Mouse (Mus musculus): ENCODE measurements around the gene Gm49354. TPM values are rescaled to one million over a fixed set of nuclear protein-coding genes. Genes with fewer than 3 reads are reported as not detected.
"Not testable (repeated sequence)": the region's sequence is repeated elsewhere in the genome, so short reads cannot be mapped to it uniquely, and the experiment has no call there.

Gm49354 gene
- polyA plus RNA-seq, 1 experiment: not detected

DNA sequence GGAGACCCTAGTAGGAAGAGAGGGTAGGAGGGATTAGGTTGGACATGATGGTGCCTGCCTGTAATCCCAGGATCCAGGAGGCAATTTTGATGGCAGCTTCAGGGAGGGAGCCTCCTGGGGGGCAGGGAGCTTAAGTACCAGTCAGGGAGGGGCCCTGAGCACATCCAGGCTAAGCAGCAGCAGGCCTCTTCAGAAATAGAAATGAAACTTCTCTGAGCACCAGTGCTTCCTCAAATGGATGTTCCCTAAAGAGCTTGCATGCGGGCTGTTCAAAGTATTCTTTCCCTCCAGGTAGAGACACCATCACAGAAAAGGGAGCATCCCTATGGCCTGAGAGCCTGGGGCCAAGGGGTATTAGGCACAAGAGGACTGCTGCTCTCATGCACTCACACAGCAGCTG is 16.3 kb upstream of the Gm49354 start:
- TF ChIP-seq MAX (IDR thresholded peaks at IDR 0.05) (no peak), USF1 (IDR thresholded peaks at IDR 0.05; ENCODE audit: low read depth) (no peak), MYOD1 (IDR thresholded peaks at IDR 0.05; ENCODE audit: control insufficient read depth, insufficient read length, low read depth) (no peak)
- Histone ChIP-seq H3K36me3 (ENCODE audit: control insufficient read depth, insufficient read depth) (peaks cover 75% of the 10 kb centered on the region), H3ac (ENCODE audit: control insufficient read depth, insufficient read length, low read depth) (no peak overlapping the region), H3K4me3 (ENCODE audit: insufficient read depth, poor library complexity, severe bottlenecking) (no peak overlapping the region), H3K79me2 (ENCODE audit: control insufficient read depth, insufficient read depth) (no peaks in the 10 kb centered on the region), H3K79me3 (ENCODE audit: low read depth) (no peaks in the 10 kb centered on the region), H3K27me3 (ENCODE audit: control insufficient read depth, insufficient read depth, insufficient read length) (no peaks in the 10 kb centered on the region)

DNA sequence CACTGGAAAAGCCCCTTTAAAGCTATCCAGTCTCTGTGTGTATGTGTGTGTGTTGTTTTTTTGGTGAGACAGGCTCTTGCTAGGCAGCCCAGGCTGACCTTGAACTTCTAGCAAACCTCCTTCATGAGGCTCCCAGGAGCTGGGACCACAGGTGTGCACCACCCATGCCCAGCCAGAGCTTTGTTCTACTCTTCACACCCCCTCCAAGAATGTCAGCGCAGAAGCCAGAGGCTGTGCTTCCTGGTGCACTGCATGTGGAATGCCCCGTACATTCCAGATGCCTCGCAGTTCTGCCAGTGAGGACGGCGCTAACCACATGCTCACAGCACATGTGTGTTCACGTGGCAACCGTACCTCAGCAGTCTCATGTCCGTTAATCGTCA is 14.4 kb upstream of the Gm49354 start:
- Histone ChIP-seq H3K79me2 (ENCODE audit: control insufficient read depth, insufficient read depth) (no peaks in the 10 kb centered on the region), H3K27me3 (ENCODE audit: control insufficient read depth, insufficient read depth, insufficient read length) (no peaks in the 10 kb centered on the region), H3K36me3 (ENCODE audit: control insufficient read depth, insufficient read depth) (peaks cover 72% of the 10 kb centered on the region), H3K79me3 (ENCODE audit: low read depth) (no peaks in the 10 kb centered on the region), H3K4me3 (ENCODE audit: insufficient read depth, poor library complexity, severe bottlenecking) (no peak overlapping the region), H3ac (ENCODE audit: control insufficient read depth, insufficient read length, low read depth) (no peak overlapping the region)
- TF ChIP-seq CEBPB (IDR thresholded peaks at IDR 0.05; ENCODE audit: low read depth) (no peak), CTCF (IDR thresholded peaks at IDR 0.05; ENCODE audit: control insufficient read depth, insufficient read depth, insufficient read length) (no peak), USF1 (IDR thresholded peaks at IDR 0.05; ENCODE audit: low read depth) (no peak), FOSL1 (IDR thresholded peaks at IDR 0.05; ENCODE audit: insufficient read depth, low read length, poor library complexity, severe bottlenecking) (no peak), MYOD1 (IDR thresholded peaks at IDR 0.05; ENCODE audit: control insufficient read depth, insufficient read length, low read depth) (no peak), MYOG (IDR thresholded peaks at IDR 0.05; ENCODE audit: control insufficient read depth, extremely low read depth, insufficient read length) (no peak)

DNA sequence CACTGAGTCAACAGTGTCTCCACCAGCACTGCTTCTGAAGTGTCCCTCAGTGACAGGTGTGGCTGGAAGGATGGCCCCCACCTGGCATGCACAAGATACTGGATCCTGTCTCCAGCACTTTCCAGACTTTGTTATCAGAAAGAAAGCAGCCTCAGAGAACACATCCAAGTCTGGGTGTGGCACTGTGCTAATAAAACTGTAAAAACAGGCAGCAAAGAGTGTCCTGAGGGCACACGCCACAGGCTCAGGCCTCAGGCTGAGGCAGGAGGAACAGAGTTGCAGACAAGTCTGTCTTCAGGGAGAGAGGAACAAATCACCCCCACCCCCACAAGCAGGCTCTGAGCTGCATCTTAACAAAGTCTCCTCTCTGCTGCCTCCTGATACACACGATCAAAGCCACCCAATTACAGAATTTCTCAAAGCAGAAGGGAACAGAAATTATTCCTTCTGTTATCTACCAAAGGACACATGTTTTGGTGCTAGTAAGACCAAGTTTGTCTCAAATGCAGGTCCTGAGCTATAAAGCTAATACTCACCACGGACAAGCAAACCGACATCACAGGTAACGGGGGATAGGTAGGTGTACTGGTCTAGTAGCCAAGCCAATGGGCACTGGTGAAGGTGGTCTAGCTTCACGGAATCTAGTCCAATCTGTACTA is 13.9 kb upstream of the Gm49354 start:
- Histone ChIP-seq H3K79me3 (ENCODE audit: low read depth) (no peaks in the 10 kb centered on the region), H3K36me3 (ENCODE audit: control insufficient read depth, insufficient read depth) (peaks cover 71% of the 10 kb centered on the region), H3K79me2 (ENCODE audit: control insufficient read depth, insufficient read depth) (no peaks in the 10 kb centered on the region), H3K27me3 (ENCODE audit: control insufficient read depth, insufficient read depth, insufficient read length) (no peaks in the 10 kb centered on the region), H3K4me3 (ENCODE audit: insufficient read depth, poor library complexity, severe bottlenecking) (no peak overlapping the region), H3ac (ENCODE audit: control insufficient read depth, insufficient read length, low read depth) (no peak overlapping the region)
- TF ChIP-seq MYOD1 (IDR thresholded peaks at IDR 0.05; ENCODE audit: control insufficient read depth, insufficient read length, low read depth) (no peak), USF1 (IDR thresholded peaks at IDR 0.05; ENCODE audit: low read depth) (no peak), CTCF (IDR thresholded peaks at IDR 0.05; ENCODE audit: control insufficient read depth, insufficient read depth, insufficient read length) (no peak), MAX (IDR thresholded peaks at IDR 0.05) (no peak), FOSL1 (IDR thresholded peaks at IDR 0.05; ENCODE audit: insufficient read depth, low read length, poor library complexity, severe bottlenecking) (no peak), MYOG (IDR thresholded peaks at IDR 0.05; ENCODE audit: control insufficient read depth, extremely low read depth, insufficient read length) (no peak), CEBPB (IDR thresholded peaks at IDR 0.05; ENCODE audit: low read depth) (no peak)

DNA sequence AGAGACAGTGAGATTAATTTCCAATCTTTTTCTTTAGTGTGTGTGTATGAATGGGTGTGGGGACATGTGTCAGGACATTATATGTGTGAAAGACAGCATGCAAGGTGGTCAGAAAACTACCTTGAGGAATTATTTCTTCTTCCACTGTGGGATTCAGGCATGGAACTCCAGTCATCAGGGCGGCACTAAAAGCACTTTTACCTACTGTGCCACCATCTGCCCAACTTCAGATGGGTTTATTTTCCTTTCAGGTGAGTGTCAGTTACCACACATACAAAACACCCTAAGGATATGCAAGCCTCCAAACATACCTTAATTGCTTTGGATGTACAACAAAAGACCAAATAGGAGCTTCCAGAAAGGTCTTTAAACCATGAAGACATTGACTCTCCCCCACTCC is 12.7 kb upstream of the Gm49354 start:
- Histone ChIP-seq H3K4me3 (ENCODE audit: insufficient read depth, poor library complexity, severe bottlenecking) (no peak overlapping the region), H3K79me2 (ENCODE audit: control insufficient read depth, insufficient read depth) (no peaks in the 10 kb centered on the region), H3K36me3 (ENCODE audit: control insufficient read depth, insufficient read depth) (peaks cover 69% of the 10 kb centered on the region), H3ac (ENCODE audit: control insufficient read depth, insufficient read length, low read depth) (no peak overlapping the region), H3K79me3 (ENCODE audit: low read depth) (no peaks in the 10 kb centered on the region), H3K27me3 (ENCODE audit: control insufficient read depth, insufficient read depth, insufficient read length) (no peaks in the 10 kb centered on the region)
- no peak for TF ChIP-seq CEBPB (IDR thresholded peaks at IDR 0.05; ENCODE audit: low read depth)
- no peak for TF ChIP-seq MYOG (IDR thresholded peaks at IDR 0.05; ENCODE audit: control insufficient read depth, extremely low read depth, insufficient read length)
- no peak for TF ChIP-seq FOSL1 (IDR thresholded peaks at IDR 0.05; ENCODE audit: insufficient read depth, low read length, poor library complexity, severe bottlenecking)
- no peak for TF ChIP-seq MYOD1 (IDR thresholded peaks at IDR 0.05; ENCODE audit: control insufficient read depth, insufficient read length, low read depth)
- TF ChIP-seq CTCF (IDR thresholded peaks at IDR 0.05; ENCODE audit: control insufficient read depth, insufficient read depth, insufficient read length): no peak

DNA sequence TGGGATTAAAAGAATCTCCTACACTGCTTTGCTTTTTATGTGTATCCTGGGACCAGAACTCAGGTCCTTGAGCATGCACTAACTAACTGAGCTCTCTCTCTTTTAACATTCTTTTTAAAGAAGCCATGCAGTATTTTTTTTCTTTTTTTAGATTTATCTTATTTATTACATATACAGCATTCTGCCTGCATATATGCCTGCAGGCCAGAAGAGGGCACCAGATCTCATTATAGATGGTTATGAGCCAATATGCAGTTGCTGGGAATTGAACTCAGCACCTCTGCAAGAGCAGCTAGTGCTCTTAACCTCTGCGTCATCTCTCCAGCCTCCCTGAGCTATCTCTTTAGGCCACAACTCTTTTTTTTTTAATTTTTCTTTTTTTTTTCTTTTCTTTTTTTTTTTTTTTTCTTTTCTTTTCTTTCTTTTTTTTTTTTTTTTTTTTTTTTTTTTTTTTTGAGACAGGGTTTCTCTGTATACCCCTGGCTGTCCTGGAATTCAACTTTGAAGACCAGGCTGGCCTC is 2.2 kb downstream of the Gm49354 start:
- peaks cover 90% of the 10 kb centered on the region for H3K36me3 ChIP-seq (ENCODE audit: control insufficient read depth, insufficient read depth)
- not testable (repeated sequence) for H3K79me3 ChIP-seq (ENCODE audit: low read depth); H3K27me3 ChIP-seq (ENCODE audit: control insufficient read depth, insufficient read depth, insufficient read length); H3K79me2 ChIP-seq (ENCODE audit: control insufficient read depth, insufficient read depth); H3ac ChIP-seq (ENCODE audit: control insufficient read depth, insufficient read length, low read depth); H3K4me3 ChIP-seq (ENCODE audit: insufficient read depth, poor library complexity, severe bottlenecking)

DNA sequence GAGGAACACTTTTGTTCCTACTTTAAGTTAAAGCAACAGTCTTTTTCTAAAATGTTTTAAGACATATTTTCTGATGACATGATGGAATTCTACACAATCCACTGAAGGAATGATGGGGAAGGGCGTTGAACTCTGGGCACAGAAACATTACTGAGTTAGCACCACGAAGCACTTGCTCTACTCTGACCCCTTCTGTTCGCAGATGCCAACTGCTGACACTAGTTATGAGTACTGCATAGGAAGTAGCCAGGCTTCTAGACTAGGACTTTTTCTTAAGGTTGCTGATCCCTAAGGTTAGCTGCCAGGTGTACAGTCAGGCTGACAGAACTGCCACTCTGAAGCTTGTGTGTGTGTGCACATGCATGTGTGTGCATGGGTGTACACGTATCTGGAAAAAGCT is 2.8 kb downstream of the Gm49354 start:
- Histone ChIP-seq H3K79me2 (ENCODE audit: control insufficient read depth, insufficient read depth) (no peaks in the 10 kb centered on the region), H3K27me3 (ENCODE audit: control insufficient read depth, insufficient read depth, insufficient read length) (no peaks in the 10 kb centered on the region), H3K4me3 (ENCODE audit: insufficient read depth, poor library complexity, severe bottlenecking) (no peak overlapping the region), H3ac (ENCODE audit: control insufficient read depth, insufficient read length, low read depth) (no peak overlapping the region), H3K36me3 (ENCODE audit: control insufficient read depth, insufficient read depth) (peaks cover 86% of the 10 kb centered on the region), H3K79me3 (ENCODE audit: low read depth) (no peaks in the 10 kb centered on the region)
- no peak for TF ChIP-seq FOSL1 (IDR thresholded peaks at IDR 0.05; ENCODE audit: insufficient read depth, low read length, poor library complexity, severe bottlenecking)
- TF ChIP-seq MAX (IDR thresholded peaks at IDR 0.05): no peak
- TF ChIP-seq MYOG (IDR thresholded peaks at IDR 0.05; ENCODE audit: control insufficient read depth, extremely low read depth, insufficient read length): no peak
- no peak for TF ChIP-seq CTCF (IDR thresholded peaks at IDR 0.05; ENCODE audit: control insufficient read depth, insufficient read depth, insufficient read length)
- no peak for TF ChIP-seq CEBPB (IDR thresholded peaks at IDR 0.05; ENCODE audit: low read depth)
